Mouse (Mus musculus) embryonic fibroblast, embryonic 13.5 days (primary cell): ENCODE measurements around the gene Glis1.

Experiments
- CTCF ChIP-seq: IDR thresholded peaks from 2 replicates; pipeline ENCODE4 v1.5.1; 2011; ENCODE audit warnings: mild to moderate bottlenecking, control low read depth, low read length, moderate library complexity, borderline replicate concordance; ENCODE audit not compliant: insufficient read depth
- POLR2A ChIP-seq: IDR thresholded peaks from 2 replicates; pipeline ENCODE4 v1.6.1; 2011; ENCODE audit warnings: low read depth, mild to moderate bottlenecking, control low read depth, low read length, moderate library complexity

DNA sequence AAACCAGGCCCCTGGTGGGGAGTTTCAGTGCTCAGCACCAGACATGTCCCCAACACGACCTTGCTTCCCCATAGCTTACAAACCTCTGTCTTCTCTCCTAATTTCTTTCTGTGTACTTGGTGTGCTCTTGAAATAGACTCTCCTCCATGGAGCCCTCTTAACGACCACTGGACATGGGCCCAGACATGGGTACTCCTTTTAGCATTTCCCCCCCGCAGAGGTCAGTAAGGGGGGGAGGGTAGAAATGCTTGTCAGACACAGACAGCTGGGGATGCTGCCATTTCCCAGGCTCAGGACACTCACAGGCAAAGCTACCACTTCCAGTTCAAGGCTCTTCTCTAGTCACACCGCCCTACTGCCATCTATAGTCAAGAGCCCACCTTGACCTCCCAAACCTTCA lies 207.2 kb downstream of the Glis1 start:
- TF ChIP-seq CTCF (no peak), POLR2A (no peak)
